Mouse (Mus musculus): ENCODE measurements around the gene Whrn.

GRCm38 (mm10) chr4:63503949-63504348 is 8.2 kb upstream of the Whrn start:
- TF ChIP-seq CTCF (IDR thresholded peaks at IDR 0.05; ENCODE audit: control insufficient read depth, insufficient read depth, insufficient replicate concordance, low read depth, low read length) (no peak), POLR2A (IDR thresholded peaks at IDR 0.05; ENCODE audit: control insufficient read depth, low read depth, low read length) (no peak)
